24 mouse cellular contexts compared by ENCODE assay signal in genomic region chr13:72920368-72920767, GRCm38 (mm10).
"Had no signal": no experiment of that assay in that cellular context is flagged by ENCODE, and none has a peak within 500 bp of the region (broad histone marks: within the 10 kb centered on the region; RNA-seq: fewer than 3 reads in every experiment).

No protein-coding gene starts in this region.

- H3K4me2 ChIP-seq: heart, embryonic 12.5 days; hindbrain, embryonic 12.5 days; hindbrain, embryonic 14.5 days; intestine, embryonic 15.5 days; limb, embryonic 13.5 days; limb, embryonic 15.5 days; liver, embryonic 12.5 days had no signal

- H3K9ac ChIP-seq: heart, embryonic 12.5 days; hindbrain, embryonic 12.5 days; hindbrain, embryonic 14.5 days; intestine, embryonic 15.5 days; limb, embryonic 13.5 days; limb, embryonic 15.5 days; liver, embryonic 12.5 days had no signal

- DNase-seq: gastrocnemius, adult 2 months; gastrocnemius, postnatal 10 days; gastrocnemius, postnatal 25 days; heart, adult 18-20 months; heart, postnatal 10 days; heart, postnatal 4 days; kidney, adult 18-20 months; kidney, adult 8-10 months; kidney, postnatal 10 days; kidney, postnatal 25 days; kidney, postnatal 4 days; left cerebral cortex, postnatal 4 days had no signal

- H3K4me3 ChIP-seq: gastrocnemius, adult 2 months; heart, embryonic 12.5 days; hindbrain, embryonic 10.5 days; hindbrain, embryonic 12.5 days; intestine, embryonic 15.5 days; layer of hippocampus, adult 2 months; limb, embryonic 13.5 days; limb, embryonic 15.5 days; liver, embryonic 12.5 days had no signal

- H3K36me3 ChIP-seq: heart, embryonic 12.5 days; hindbrain, embryonic 10.5 days; hindbrain, embryonic 12.5 days; intestine, embryonic 15.5 days; limb, embryonic 13.5 days; limb, embryonic 15.5 days; liver, embryonic 12.5 days had no signal

- ATAC-seq: hindbrain, embryonic 16.5 days; inflammation-experienced regulatory T-cells, adult 6 months; intestine, embryonic 15.5 days; intestine, postnatal 0 days; liver, embryonic 12.5 days had no signal

- H3K9me3 ChIP-seq: heart, embryonic 12.5 days; hindbrain, embryonic 10.5 days; hindbrain, embryonic 12.5 days; intestine, embryonic 15.5 days; limb, embryonic 13.5 days; limb, embryonic 15.5 days; liver, embryonic 12.5 days had no signal

- H3K27me3 ChIP-seq: heart, embryonic 12.5 days; hindbrain, embryonic 12.5 days; intestine, embryonic 15.5 days; limb, embryonic 13.5 days; limb, embryonic 15.5 days; liver, embryonic 12.5 days had no signal

- H3K4me1 ChIP-seq: heart, embryonic 12.5 days; hindbrain, embryonic 12.5 days; intestine, embryonic 15.5 days; limb, embryonic 13.5 days; limb, embryonic 15.5 days; liver, embryonic 12.5 days had no signal

- H3K27ac ChIP-seq: gastrocnemius, adult 2 months; hindbrain, embryonic 10.5 days; hindbrain, embryonic 12.5 days; hindbrain, embryonic 14.5 days; intestine, embryonic 15.5 days; layer of hippocampus, adult 2 months; limb, embryonic 13.5 days; limb, embryonic 15.5 days; liver, embryonic 12.5 days had no signal
